Mouse (Mus musculus): ENCODE data around the gene Card9.

Card9 gene

GRCm38 (mm10) chr2:26362991-26363390 is 2.3 kb upstream of the Card9 start:
- no peak for DNase-seq (ENCODE audit: low spot score in 2 of 2)

DNA sequence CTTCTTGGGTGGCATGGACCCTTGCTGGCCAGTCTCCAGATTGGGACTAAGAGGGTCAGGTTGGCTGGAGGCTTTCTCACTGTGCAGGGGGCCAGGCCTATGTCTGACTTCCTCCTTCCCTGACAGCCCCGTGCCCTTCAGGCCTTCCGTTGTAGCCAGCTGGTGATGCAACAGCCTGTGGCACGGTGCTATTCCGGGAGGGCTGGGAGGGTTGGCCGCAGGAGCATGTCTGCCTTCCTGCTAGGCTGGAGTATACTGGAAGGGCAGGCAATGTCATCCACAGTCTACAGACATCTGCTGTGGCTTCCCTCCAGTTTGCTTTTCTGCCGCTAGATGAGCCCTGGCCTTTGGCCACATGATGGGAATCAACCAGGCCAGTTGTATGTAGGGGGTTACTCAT is 735 bp downstream of the Card9 start:
- DNase-seq (ENCODE audit: low spot score in 2 of 2) = no peak

DNA sequence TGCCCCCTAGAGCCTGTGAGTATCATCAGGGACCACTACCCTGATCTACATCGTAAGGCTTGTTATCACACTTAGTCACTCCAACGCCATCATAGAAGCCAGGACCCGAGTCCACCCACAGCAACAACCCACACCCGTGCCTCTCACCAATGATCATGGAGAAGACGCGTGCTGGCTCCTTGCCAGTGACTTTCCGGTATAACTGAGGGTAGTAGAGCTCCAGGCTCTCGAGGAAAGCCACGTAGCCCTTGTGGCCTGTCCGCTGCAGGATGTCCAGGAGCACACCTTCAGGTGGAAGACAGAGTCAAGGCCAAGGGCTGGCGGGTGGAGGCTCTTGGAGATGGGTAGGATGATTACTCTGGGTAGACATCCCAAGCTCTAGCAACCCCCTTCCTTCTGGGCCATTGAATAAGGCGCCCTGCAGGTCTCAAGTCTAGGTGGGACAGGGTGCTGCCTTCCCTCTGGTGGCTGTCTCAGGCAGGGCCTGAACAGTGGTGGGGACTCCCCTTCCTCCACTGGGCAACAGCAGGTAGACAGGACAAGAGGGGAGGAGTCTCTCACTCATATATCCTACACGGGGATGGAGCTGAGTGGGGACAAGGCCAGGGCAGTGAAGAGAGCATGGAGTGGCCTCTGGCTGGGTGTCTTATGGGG is 1.9 kb downstream of the Card9 start:
- DNase-seq (ENCODE audit: low spot score in 2 of 2) = peak in 1 of 2 experiments; percentile 14

DNA sequence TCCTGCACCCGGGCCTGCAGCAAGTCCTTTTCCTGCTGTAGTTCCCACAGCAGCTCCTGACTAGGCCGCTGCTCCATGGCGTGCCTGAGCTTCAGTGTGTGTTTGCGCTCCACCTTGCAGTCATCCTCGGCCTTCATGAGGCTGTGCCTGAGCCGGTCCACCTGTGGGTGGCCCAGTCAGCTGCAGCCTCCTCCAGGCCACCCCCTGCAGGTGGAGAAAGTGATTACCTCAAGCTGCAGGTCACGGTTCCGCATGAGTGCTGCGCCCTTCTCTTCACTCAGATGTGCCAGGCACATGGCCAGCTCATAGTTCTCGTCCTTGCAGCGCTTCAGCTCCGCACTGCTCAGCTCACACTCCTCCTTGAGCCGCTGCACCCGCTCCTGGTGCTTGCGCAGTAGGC is 3.2 kb downstream of the Card9 start:
- no peak for DNase-seq (ENCODE audit: low spot score in 2 of 2)

GRCm38 (mm10) chr2:26356678-26357077 is 4.0 kb downstream of the Card9 start:
- DNase-seq (ENCODE audit: low spot score in 2 of 2) = no peak

GRCm38 (mm10) chr2:26356231-26356630 is 4.5 kb downstream of the Card9 start:
- no peak for DNase-seq (ENCODE audit: low spot score in 2 of 2)

- DNase-seq (ENCODE audit: low spot score in 2 of 2) = no peak
Measured at GRCm38 (mm10) chr2:26354401-26354800, 6.3 kb downstream of the Card9 start.

DNA sequence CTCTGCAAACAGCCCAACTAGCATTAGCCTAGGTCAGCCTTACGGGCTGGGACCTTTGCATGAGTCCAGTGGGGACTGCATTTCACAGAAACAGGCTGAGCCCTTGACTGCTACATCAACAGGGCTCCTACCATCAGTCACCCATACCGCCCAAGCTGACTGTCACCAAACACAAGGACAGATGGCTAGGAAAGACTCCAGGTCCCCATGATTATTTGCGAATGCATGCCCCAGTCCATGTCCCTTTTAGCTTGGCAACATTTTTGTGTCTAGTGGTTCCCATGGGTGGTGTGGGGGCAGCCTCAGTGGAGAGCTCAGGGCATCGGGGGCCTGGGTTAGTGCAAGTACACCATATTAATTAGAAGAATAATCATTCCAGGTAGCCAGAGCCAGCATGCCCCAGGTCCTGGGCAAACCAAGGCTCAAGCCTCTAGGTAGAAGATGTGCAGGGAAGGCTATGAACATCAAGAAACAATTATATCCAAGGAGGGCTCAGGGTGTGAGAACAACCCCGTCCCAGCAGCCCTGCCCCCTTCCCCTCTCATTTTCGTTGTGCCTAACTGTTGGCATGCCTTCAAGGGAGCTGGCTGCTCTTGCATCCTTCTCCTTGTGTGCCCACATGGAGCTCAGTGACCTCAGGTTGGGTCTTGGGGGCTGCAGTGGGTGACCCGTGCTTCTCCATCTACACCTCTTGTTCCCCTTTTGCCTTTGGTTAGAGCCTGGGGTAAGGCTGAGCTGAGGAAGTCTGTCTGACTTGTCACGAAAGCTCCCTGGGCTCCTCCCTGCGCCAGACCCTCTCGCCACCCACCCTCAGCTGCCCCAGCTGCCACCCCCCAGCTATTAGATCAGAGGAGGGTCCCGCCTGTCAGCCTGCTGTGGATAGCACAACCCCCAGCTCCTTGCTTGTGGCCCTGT is 7.4 kb downstream of the Card9 start:
- DNase-seq (ENCODE audit: low spot score in 2 of 2) = no peak

DNA sequence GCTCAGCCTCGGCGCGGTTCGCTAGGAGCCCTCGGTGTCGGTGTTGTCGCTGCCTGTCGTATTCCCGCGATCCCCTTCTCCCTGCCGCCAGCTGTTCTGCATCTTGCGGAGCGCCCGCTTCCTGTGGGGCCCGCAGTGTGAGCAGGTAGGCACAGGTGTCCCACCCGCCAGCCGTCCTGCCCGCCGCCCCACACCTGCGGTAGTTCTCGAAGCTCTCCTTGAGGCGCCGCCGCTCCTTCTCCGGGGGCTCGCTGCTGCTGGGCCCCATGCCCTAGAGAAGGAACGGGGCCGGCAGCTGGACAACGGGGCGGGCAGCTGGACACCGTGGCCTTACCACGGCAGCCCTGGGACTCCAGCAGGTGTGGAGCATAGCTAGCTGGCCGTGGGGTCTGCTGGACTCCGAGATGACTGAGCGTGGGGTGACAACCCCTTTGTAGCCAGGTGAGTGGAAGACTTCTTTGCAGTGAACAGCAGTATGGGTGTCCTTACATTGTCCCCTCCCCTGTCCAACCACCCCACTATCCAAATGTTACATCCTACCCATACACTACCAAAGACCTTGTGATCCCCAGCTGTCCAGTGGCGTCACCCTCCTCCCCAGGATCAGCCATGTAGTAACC is 8.3 kb downstream of the Card9 start:
- DNase-seq (ENCODE audit: low spot score in 2 of 2) = peak in 1 of 2 experiments; percentile 52

GRCm38 (mm10) chr2:26351358-26352290 is 9.1 kb downstream of the Card9 start, which contains the start of gene Dnlz:
Dnlz (minus strand) TSS chr2:26352110.
- peak; percentile 86 to 93 for DNase-seq (ENCODE audit: low spot score in 2 of 2)

DNA sequence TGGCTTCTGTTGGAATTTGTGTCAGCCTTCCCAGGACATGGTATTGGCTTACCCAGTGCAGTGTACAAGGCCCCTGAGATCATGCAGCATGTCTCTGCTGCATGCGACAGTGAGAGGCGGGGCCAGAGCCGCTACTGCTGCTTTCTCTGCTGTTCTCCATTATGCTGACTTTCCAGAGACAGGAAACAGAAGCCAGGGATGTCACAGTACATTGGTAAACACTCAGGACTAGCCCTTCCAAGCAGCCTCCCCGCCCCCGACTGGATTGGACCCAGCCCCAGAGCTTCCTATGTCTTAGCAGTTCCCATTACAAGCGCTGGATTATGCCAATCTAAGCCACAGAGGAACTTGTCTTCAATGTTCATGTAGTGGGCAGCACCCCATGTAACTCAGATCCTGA is 12.5 kb downstream of the Card9 start:
- DNase-seq (ENCODE audit: low spot score in 2 of 2) = no peak

- DNase-seq (ENCODE audit: low spot score in 2 of 2) = no peak
Measured at GRCm38 (mm10) chr2:26342609-26343490, 17.9 kb downstream of the Card9 start.

- peak; percentile 42 to 76 for DNase-seq (ENCODE audit: low spot score in 2 of 2)
Measured at GRCm38 (mm10) chr2:26342044-26342443, 18.7 kb downstream of the Card9 start.

DNA sequence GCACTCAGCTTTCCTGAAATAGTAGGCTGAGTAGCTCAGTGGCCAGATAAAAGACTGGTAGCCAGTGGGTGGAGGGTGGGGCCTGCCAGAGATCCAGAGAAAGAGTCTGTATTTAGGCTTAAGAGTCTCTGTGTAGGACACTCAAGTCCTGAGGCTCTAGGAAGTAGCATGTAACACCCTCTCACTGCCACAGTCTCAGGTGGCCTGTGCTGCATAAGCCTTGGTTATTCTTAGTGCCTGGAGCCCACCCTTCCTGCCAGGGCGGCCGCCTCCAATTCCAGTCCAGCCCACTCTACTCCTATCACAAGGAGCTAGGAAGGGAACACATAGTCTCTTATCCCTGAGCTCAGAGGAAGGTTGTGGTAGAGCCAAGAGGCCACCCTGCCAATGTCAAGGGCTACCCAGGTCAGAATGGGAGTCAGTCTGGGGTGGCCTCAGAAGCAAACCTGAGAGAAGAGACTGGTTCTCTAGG is 19.2 kb downstream of the Card9 start:
- no peak for DNase-seq (ENCODE audit: low spot score in 2 of 2)

GRCm38 (mm10) chr2:26339204-26339551 is 21.5 kb downstream of the Card9 start:
- no peak for DNase-seq (ENCODE audit: low spot score in 2 of 2)

GRCm38 (mm10) chr2:26338302-26339203 is 22.2 kb downstream of the Card9 start:
- DNase-seq (ENCODE audit: low spot score in 2 of 2) = no peak

DNA sequence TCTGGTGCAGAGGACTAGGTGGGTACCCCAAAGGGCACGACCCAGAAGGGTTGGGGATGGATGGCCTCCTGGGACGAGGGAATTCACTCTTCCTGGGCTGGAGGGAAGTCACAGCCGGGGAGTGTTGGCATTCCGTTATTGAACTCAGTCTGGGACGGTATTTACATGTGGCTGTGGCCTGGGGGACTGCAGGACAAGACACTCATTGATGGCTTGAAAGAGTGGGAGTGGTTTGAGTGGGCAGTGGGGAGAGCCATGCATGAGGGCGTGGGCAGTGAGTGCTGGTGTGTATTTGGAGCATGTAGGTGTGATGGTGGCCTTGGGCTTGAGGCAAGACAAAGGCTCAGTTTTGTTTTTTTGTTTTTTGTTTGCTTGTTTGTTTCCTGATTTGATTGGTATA is 30.0 kb downstream of the Card9 start:
- no peak for DNase-seq (ENCODE audit: low spot score in 2 of 2)

- DNase-seq (ENCODE audit: low spot score in 2 of 2) = no peak
Measured at GRCm38 (mm10) chr2:26330056-26330468, 30.7 kb downstream of the Card9 start.

- DNase-seq (ENCODE audit: low spot score in 2 of 2) = no peak
Measured at GRCm38 (mm10) chr2:26329402-26329801, 31.3 kb downstream of the Card9 start.
